Mouse (Mus musculus): ENCODE results near the gene Fbxo36.

Fbxo36 gene

DNA sequence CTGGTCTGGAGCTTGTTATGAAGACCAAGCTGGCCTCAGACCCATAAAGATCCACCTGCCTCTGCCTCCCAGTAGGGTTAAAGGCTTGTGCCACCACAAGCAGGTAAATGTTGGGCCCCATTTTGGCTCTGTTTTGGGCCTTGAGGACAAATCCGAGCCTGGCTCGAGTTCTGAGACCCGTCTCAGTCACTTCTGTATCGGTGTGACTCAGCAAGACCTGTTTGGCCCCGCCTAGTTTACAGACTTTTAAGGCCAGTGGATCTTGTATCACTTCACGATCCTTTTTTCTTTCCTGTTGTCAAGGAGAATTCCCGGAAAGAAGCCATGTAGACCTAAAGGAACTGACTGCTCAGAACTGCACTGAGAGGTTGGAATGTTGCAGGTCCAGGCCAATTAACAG, 50.9 kb downstream of the Fbxo36 start:
- DNase-seq (ENCODE audit: low read depth), result no peak

DNA sequence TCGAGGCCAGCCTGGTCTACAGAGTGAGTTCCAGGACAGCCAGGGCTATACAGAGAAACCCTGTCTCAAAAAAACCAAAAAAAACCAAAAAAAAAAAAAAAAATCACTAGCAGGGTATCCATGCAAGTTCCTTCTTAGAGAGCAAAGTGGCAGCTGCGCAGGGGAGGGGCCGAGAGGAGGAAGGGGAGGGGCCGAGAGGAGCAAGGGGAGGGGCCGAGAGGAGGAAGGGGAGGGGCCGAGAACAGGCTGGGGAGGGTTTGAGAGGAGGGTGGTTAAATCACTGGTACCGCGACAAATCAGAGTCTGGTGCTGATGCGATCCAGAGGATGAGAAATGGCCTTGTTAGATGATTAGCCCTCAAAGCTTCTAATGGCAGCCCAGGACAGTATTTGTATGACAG, 52.1 kb downstream of the Fbxo36 start:
- no peak for DNase-seq (ENCODE audit: low read depth)

DNA sequence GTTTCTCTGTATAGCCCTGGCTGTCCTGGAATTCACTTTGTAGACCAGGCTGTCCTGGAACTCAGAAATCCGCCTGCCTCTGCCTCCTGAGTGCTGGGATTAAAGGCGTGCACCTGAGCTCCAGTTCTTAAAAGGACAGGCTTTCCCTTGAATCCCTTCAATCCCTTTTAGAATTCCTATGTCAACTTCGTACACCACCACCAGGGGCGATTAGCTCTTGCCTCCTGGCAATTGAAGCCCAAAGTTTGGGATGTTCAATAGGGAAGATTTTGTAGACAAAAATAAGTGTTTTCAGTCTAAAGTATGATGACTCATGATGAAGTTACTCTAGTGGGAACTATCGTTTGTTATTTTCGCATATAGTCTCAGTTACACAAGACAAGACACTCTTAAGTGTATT, 57.7 kb downstream of the Fbxo36 start:
- DNase-seq (ENCODE audit: low read depth), result no peak

DNA sequence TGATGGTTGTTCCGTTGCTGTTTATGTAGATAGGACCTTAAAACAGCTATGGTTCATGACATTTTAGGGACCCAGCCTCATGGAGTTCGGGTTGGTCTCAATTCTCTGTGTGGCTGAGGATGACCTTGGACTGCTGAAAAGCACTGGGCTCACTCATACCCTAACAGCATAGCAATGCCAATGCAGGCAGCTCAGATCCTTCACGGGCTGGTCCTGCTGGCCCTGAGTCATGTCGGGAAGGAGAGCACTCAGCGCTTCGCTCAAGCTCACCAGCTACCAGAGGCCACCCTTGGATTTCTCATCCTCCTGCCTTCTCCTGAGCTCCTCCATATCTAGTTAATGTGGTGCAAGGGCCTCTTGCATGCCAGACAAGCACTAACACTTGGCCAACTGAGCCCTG, 59.5 kb downstream of the Fbxo36 start:
- DNase-seq (ENCODE audit: low read depth), result no peak

DNA sequence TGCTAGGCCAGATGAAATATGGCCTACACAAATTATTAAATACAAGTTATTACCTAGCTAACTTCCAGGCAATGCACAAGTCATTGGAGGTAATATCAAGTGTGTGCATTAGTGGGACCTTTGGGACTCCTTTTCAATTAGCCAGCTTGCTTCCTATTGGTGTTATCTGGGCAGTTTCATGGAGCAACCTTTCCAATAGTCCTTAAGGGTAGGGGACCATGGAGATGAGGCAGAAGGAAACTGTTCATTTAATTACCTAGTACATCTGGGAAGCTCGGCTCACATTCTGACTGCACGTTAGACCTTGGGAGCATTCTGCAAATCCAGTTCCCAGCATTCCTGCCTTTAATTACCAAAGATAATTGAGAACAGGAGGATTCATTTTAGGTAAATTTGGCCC, 64.8 kb downstream of the Fbxo36 start:
- DNase-seq (ENCODE audit: low read depth), result no peak

DNA sequence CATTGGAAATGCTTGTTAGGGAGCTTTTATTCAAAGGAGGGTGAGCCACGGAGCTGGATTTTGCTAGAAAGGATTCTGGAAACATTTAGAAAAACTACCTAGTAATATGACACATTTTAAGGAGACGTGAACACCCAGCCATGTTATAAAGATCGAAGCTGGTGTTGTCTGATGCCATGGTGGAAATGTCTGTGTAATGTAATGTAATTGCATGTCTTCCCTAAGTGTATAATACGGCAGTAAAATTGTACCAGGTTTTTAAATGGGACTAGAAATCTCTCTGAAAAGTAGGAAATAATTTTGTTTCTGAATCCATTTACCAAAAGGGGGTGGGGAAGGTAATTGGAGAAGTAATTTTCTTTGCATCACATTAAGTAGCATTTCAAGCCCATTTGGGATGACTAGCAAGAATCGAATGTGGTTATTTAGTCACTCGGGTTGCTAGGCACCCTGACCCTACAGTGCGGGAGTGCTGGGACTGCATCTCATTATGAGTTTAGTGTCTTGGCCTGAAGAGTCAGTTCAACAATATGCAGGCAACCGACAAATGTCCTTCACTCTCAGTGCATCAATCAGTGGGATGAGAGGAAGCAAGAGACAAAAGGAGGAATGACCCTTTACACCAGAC, 70.7 kb downstream of the Fbxo36 start:
- no peak for DNase-seq (ENCODE audit: low read depth)

DNA sequence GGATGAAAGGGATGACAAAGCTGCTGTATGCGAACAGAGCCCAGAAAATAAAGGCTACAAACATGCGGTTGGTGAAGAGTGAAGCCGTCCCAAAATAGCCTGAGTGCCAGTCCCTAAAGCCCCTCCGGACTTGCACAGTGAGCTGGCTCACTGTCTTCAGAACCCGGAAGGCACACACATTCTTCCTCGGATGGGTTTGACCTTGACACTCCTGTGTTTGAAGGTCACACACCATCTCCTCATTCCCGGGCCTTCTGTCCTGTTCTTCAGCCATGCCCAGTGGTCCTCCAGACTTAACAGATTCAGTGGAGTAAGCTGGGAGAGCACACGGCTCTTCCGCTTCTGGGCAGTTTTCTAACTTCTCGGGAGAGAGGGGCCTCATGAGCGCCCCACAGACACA, 72.9 kb downstream of the Fbxo36 start:
- DNase-seq (ENCODE audit: low read depth), result no peak

DNA sequence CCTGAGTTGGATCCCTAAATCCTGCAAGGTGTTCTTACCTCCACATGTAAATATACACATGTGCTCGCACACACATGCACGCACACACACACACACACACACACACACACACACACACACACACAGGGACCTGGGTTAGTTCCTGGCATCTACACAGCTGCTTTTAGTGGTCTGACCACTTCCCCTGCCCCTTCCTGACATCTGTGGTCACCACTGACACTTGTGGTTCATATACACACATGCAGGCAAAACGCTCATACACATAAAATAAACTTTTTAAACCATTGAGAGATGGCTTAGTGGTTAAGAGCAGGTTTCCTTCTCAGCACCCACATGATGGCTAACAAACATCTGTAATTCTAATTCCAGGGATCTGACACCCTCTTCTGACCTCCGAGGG, 75.4 kb downstream of the Fbxo36 start:
- no peak for DNase-seq (ENCODE audit: low read depth)

DNA sequence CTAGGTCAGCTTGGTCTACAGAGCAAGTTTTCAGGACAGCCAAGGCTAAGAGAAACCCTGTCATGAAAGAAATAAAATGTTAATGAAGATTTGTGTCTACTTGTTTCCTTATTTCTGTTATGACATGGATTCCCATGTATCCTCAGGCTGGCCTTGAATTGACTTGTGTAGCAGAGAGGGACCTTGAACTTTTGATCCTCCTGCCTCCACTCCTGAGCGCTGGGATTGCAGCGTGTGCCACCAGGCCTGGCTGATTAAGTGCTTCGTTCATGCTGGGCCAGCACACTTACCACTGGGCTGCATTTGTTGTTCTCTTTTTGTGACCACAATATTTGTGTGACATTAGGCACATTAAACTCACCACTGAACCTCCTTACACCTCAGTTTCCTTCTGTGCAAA, 79.2 kb downstream of the Fbxo36 start:
- DNase-seq (ENCODE audit: low read depth), result no peak

DNA sequence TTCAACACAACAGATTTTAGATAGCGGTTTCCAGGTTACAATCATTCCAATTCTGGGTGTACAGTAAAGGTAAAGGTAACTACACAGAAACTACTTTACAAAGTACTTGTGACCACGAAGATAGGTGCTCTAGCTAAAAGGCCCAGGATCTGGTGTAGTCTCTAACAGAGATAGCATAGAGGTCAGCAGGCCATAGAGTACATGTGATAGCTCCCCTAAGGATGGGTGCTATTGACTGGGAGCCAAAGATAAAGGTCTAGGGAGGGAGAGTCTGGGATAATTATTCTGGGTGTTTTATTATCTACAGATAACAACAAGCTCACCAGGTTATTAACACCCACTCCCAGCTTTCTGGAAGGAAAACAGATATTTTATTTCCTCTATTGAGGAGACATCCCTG, 83.8 kb downstream of the Fbxo36 start:
- DNase-seq (ENCODE audit: low read depth), result no peak

DNA sequence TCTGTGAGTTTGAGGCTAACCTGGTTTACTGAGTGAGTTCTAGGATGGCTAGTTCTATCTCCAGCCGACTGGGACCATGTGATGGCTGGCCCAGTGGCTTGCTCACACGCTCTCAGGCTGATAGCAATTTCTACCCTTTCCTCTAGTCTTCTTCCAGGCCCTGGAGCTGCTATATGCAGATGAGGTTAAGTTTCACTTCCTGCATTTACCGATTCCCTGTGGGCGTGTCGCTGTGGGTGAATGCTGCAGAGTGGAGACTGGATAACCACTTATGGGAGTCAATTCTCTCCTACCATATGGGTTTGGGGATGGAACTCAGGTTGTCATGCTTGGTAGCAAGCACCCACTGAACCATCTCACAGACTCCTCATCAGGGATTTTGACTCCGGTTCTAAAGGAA, 84.5 kb downstream of the Fbxo36 start:
- DNase-seq (ENCODE audit: low read depth), result no peak

DNA sequence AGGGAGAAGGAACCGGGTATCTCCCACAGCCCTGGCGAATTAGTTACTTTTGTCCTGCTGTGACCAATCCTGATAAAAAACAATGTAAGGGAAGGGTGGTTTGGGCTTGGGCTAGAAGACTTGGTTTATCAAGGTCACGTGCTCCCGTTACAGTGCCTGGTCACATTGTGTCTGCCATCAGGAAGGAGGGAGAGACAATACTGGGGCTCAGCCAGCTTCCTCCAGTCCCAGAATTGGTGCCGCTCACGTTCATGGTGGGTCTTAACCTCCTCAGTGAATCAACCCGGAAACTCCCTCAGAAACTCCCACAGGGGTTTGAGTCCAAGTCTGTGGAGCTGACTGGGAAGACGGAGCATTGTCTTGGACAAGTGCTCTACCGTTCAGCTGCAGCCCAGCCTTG, 86.0 kb downstream of the Fbxo36 start:
- DNase-seq (ENCODE audit: low read depth), result no peak

DNA sequence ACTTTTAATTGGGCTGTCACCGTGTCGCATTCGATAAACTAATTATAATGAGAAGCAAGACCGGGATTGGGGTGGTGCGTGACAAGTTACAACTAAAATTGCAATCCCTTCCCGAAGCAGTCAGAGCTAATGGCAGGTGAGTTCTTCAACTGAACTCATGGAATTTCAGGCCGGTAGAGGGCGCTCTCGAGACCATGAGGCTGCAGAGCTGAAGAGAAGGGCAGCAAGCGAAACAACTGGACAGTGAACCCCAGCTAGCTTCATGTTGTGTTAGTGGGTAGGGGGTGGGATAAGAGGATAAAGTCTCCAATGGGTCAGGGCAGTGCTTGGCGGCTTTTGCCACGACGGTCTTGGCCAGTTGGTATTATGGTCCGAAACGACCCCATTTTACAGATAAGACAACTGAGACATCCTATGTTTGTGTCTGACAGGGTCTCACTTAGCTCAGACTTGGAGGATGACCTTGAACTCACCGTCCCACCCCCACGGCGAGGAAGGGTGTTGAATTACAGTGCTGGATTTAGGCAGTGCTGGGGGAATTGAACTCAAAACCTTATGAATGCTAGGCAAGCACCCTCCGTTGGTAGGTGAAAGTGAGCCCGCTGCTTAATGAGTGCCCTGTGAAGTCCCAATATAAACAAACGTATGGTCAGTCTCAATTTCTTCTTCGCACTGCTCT, 94.0 kb downstream of the Fbxo36 start:
- no peak for DNase-seq (ENCODE audit: low read depth)

DNA sequence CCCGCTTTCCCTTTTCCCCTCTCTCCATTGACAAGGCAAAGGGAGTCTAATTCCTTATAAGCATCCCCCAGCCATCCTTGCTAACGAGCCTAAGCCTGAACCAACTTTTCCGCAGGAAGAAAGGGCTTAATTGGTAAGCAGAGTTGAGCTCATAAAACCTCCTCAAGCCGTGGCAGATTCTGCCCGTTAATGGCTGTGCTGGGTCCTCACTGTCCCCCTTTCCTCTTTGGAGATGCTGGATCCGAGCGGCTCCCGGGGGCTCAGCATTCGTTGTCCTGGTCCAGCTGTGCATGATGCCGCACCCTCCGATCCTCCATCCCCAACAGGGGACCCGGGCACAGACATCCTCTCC, 94.5 kb downstream of the Fbxo36 start:
- DNase-seq (ENCODE audit: low read depth), result no peak

DNA sequence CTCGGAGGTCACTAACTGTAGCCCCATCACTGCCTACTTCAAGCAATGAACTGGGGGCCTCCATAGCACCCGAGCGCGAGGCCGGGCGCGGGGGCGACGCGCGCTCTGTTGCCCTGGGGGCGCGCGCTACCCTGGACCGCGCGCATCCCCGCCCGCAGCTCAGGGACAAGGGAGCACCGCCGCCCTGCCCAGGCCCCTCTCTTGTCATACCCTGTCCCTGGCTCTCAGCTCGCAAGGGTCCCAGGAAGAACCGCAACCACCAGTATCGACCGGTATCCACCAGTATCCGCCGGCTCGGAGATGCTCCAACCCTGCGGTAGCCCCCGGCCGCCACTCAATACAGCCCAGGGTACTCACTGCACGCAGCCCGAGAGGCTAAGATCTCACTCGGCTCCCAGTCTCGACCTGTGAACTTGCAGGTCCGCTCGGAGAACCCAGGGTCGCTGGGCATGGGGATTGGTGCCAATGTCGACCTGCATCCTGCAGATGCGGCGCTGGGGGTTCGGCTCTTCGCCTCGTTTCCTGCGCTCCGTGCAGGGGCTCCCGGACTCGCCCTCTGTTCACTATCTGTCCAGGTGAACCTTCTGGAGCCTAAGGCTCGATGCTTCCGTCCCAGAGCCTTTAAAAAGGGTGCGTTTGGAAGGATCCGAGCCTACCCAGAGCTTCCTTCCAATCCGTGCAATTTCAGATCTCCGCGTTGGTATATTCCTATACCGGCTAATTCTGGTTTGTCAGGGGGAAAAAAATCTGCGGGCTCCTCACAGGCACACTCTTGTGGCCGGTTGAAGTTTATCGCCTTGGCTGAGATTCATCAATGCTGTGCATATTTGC, 95.1 kb downstream of the Fbxo36 start, which contains the start of gene Slc16a14:
Gene Slc16a14, minus strand, starts transcription at position 632 of the 831 bp plus-strand sequence.
- DNase-seq (ENCODE audit: low read depth), result no peak

DNA sequence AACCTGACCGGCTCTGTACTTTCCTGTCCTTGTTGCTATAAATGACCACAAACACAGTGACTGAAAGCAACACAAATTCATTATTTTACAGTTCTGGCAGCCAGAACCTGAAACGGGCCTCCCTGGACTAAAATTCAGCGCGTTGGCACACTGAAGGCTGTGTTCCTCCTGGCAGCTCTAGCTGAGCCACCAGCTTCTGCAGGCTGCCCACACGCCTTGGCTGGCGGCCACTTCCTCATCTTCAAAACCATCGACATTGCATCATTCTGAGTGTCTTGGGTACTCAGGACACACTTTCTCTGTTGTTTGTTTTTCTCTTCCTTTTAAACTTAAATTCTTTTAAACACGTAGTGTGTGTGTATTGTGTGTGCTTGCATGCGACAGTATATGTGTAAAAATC, 96.0 kb downstream of the Fbxo36 start:
- peak; percentile 19 for DNase-seq (ENCODE audit: low read depth)

DNA sequence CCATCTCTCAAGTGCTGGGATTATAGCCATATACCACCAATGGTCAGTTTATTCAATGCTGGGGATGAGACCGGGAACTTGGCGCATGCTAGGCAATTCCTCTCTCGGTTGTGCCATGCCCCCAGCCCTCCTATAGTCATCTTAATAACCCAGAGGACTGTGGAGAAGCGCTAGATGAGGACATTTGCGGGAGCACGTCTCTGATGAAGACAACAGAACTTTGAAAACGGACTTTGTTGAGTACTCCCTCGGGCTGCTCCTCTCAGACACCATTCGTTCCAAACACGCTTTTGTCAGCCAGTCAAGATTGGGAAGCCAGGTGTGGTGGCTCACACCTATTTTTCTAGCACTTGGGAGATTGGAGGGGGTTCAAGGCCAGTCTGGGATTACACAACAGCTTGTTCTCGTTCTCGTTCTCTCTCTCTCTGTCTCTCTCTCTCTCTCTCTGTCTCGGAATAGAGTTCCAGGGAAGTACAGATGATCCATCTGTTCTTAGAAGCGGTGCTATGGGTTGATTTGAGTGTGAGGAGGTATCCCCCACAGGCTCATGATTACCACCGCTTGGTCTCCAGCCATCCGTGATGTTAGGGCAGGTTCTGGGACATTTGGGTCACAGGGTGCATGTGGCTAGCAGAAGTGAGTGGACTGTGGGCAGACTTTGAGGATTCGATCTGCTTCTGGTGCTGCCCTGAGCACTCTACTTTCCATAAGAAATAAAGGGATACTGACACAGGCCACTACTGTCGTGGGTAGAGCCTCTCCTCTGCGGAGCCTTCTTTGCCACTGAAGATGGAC, 97.3 kb downstream of the Fbxo36 start:
- DNase-seq (ENCODE audit: low read depth), result no peak

DNA sequence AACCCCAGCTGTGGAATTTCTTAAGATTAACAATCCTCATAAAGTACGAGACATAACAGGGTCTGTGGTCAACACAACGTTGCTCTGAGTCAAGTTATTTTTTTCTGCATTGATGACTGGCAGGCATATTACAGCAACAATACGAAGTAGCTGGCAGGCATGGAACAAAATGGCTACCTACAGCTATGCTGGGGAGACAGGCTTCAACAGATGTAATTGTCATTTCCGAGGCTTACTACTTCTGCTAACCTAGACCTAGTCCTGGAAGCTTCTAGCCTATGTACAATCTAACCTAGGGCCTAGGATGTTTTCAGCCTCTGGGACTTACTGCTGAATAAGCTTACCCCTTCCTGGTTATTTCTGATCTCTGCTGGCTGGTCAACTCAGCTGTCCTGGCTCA, 99.8 kb downstream of the Fbxo36 start:
- no peak for DNase-seq (ENCODE audit: low read depth)

DNA sequence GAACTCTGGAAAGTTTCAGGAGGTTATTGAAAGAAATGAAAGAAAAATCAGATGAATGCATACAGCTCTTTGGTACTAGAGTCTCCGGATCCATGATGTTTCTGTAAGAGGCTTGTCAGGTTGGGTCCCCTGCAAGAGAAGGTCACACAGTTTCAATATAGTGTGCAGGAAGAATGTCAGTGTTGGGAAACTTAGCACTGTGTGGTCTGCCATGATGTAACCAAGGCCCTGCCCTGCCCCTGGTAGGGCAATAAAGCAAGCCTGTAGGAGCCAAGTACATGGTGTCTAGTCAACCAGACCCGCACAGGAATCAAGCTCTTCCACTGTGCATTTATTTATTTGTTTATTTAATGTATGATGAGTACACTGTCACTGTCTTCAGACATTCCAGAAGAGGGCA, 100.7 kb downstream of the Fbxo36 start:
- no peak for DNase-seq (ENCODE audit: low read depth)

DNA sequence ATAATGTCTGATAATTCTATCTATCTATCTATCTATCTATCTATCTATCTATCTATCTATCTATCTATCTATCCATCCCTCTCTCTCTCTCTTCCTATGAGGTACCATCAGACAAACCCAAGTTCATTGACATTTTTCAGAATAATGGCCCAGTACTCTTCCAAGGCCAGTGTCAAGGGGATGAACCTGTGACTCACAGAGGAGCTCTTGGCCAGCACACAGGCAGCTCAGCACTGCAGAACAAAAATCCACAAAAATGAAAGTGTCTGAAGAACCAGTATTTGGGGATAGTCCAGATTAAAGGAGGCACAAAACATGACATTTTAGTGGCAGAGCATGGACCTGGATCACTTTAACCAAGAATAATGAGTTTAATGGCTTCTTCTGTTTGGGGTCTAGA, 103.0 kb downstream of the Fbxo36 start:
- no peak for DNase-seq (ENCODE audit: low read depth)

DNA sequence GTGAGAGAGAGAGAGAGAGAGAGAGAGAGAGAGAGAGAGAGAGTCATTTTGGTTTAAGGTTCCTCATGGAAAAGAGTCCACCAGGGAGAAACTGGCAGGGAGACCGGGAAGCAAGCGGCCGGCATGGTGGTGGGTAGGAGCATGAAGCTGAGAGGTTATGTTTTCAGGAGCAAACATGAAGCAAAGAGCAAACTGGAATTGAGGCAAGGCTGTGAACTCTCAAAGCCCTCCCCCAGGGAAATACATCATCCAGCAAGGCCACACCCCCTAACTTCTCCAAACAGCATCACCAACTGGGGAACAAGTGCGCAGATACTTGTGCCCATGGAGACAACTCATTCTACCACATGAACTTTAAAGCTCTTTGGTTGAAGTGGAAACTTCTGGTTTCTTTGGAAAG, 103.9 kb downstream of the Fbxo36 start:
- no peak for DNase-seq (ENCODE audit: low read depth)

DNA sequence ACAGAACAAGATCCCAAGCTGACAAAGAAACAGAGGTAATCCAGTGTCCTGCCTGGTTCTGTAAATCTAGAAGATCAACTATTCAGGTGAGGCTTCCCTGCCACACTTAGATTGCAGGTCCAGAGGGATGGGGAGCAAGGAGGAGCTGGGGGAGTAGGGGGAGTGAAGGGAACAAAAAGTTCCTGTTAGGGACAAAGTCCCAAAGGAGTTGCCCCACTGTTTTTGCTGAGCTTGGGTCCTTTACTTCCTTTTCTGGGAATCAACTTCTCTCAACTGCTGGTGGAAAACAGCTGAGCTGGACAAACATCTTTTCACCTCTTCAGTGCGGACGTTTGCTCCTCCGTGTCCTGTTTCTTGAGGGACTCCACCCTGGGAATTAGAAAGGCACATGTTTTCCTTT, 106.3 kb downstream of the Fbxo36 start:
- DNase-seq (ENCODE audit: low read depth), result no peak

DNA sequence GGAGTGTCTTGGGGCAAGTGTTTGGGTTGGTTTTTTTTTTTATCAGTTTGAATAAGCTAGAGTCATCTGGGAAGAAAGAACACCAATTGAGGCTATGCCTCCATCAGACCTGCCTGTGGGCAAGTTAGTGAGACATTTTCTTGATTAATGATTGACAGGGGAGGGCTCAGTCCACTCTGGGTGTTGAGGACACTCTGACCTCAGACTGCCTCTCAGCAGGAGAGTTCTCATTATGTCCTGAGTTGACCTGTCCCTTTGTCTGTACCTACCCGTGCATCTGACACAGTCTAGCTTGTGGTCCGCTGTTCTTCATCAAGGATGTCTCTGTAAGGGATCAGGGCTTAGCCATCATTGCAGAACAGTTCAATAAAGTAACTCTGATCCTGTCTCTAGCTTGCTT, 107.7 kb downstream of the Fbxo36 start:
- DNase-seq (ENCODE audit: low read depth), result no peak
